Mouse (Mus musculus) cerebellum, adult 11 months (tissue): ENCODE results near the gene Dedd.
"Not testable (repeated sequence)": the region's sequence is repeated elsewhere in the genome, so short reads cannot be mapped to it uniquely, and the experiment has no call there.

Experiments used
- DNase-seq: peaks from one replicate; pipeline ENCODE4 v3.0.0; 2022

Dedd gene

DNA sequence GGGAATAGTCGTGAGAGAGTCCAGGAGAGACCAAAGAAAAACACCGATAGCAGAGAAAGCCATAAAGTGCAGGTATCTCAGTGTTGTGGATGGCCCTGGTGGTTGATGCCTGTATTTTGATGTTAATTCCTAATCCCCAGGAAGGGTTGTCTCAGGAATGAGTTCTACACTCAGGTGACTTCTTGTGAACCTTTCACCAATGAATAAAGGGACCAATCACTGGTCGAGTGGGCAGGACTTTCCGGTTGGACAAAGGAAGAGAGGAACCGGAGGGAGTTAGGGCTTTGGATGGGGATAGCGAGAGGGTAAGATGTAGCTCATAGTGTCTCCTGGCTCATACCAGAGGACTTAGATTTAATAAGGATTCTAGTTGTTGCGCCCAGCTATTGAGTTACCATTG, 9.2 kb upstream of the Dedd start:
- no peak for DNase-seq

DNA sequence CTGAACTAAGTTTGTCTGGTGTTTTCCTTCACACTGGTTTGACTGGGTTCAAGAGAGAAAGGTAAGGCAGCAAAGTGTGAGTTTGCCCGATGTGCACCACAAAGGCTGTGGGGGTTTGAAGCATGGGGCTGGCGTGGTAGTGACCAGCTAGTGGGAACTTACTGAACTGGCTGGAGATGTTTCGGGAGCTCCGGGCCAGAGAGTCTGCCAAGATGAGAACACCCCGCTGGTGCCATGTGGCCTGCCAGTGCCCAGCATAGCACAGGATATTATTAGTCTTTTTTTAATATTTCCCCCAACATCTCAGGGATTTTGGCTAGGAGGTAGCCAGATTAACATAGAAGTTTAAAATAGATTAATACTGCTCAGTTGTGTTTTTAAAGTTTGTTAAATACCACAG, 8.8 kb upstream of the Dedd start:
- peak; percentile 67 for DNase-seq

DNA sequence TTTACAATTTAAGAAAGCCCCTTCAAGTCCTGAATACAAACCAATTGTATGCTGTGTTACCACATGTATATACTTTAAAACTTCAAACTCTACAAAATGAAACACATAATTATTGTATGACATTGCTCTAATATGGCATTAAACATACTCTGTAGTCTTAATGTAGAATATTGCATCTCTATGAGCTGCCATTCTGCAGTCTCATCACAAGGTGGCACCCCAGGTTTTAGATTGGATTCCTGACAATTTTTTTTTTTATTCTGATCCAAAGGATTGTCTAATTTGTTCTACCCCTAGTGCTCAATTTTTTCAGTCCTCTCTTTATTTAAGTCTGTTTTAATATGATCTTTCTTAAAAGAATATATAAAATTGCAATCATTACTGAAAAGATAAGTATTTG, 7.5 kb upstream of the Dedd start:
- no peak for DNase-seq

DNA sequence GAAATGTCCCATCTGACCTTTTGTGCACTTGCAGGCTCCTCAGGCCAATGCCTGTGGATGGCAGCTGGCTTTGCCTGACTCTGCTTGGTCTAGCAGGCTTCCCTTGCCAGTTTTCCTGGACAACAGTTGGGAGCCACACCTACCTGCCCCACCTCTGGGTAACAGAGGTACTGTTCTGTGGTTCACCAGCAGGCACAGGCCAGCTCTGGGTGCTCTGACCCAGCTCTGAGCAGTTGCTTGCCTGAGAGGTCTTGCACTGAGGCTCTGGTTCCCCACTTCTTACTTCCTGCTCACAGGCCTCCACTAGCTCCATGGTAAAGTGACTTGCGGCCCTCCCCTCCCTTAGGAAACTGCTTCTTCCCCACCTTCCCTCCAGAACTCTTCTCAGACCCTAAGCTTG, 6.9 kb upstream of the Dedd start:
- no peak for DNase-seq

DNA sequence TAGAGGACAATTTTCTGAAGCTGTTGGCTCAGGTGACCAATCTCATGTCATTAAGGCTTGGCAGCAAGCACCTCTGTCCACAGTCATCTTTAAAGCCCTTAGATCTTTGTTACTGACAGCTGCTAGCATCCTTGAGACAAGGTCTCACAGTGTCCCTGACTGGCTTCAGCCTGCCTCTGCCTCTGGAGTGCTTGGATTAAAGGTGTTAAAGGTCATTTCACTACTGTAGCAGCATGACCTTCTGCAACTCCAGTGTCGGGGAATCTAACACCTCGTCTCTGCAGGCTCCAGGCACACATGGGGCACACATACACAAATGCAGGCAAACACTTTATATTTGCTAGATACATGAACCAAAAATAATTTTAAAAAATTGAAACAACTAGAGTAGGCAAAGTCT, 3.4 kb upstream of the Dedd start:
- DNase-seq, result no peak

DNA sequence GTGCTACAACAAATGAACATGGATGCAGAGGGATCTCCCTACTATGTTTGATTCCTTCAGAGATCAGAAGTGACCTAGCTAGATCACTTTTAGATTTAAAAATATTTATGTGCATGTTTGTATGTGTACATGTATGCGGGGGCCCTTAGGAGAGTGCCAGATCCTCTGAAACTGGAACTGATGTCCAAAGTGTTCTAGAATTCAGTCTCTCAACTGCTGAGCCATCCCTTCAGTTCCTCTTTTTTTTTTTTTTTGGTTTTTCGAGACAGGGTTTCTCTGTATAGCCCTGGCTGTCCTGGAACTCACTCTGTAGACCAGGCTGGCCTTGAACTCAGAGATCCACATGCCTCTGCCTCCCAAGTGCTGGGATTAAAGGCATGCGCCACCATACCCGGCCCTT, 2.4 kb upstream of the Dedd start:
- DNase-seq, result not testable (repeated sequence)

DNA sequence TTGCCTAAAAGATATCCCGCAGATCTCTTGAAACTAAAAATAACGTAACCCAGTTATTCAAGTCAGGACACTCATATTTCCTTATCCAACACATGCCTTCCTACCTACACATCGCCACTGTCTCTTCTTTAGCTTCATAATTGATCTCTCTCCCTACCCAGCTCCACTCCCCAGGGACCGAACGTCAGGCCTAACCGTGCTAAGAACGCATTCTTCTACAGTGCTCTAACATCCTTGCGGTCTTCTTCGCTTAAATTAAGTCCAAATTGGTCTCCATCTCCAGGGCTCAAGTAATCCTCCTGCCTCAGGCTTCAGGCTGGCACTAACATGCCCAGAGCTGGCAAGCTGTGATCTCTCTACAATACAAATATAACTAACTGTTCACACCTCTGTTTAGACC, 701 bp upstream of the Dedd start:
- no peak for DNase-seq

DNA sequence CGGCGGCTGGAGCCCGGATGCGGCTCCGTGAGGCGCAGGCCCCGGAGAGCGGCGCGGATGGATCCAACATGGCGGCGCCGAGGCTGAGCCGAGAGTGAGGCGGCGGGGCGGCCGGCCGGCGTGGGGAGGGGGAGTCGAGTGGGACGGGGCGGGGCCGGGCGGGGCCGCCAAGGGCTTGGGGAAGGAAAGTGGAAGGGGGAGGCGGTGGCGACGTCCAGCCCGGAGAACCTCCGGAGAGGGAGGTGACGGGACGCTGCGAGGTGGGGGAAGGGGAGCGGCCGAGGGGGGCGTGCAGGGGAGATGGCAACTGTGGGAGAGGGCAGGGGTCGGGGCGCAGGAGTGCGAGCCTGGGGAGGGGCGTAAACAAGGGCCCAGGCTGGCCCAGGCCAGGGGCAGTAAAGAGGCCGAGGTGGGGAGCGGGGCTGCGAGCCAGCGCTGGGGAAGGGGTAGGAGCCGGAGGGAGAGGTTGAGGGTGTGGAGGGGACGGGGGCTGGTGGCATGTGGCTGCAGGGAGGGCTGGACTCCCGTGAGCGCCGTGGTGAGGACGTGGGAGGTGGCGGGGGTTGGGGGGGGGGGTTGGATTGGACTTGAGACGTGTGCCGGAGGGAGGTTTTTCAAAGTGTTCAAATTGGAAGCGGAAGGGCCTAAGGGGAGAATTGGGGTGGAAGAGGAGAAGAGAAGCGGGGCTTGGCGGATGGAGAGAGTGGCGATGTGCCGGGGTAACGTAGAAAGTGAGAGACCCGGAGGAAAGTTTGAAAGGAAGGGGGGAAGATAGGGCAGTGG, 679 bp downstream of the Dedd start:
- peak; percentile 71 for DNase-seq

DNA sequence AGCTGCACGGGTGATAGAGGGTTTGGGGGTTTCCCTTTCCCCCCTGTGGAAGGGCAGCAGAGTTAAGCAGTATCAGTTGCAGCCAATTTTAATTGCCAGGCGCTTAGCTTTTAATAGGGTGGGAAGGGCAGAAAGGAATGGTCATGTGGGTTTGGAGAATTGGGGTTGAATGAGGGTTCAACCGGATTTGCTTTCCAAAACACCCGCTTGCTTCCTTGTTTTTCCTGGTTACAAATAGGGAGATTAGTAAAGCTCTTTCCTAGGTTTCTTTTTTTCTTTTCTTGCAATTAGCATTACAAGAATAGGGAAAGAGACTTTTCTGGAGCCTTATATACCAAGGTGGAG, 1.2 kb downstream of the Dedd start:
- no peak for DNase-seq

DNA sequence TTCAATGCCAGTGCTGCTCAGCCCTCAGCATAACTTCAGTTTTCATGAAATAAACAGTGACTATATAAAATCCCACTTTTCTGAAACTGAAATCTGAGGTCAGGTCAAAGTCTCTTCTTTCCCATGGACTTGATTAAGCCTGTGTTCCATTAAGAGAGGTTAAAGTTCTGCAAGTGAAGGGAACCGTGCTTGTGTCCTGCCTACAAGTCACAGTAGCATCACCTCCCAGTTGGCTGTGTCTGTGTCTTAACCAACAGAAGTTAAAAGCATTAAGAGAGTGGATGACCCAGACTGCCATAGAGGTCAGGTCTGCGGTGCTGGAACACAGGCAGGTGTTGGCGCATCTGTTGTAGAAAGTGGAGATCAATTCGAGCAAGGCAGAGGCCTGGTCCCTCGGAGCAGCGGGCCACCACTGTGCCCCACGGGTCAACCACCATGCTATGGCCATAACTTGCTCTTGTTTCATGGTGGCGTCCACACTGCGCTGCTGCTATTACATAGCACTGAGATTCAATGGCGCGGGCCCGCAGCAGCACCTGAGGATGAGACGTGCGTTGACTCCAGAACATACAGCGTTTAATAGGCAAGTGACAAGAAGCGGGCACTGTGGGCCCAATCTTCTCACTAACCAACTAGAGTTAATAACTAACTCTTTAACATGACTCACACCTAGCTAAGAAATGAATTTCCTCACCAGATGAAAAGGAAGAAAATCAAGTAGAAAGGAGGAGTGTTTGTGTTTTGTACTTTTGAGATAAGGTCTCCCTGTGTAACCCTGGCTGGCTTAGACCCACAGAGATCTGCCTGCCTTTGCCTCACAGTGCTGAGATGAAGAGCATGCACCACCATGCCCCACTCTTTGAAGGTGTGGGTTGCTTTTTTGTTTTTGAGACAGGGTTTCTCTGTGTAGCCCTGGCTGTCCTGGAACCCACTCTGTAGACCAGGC, 13.6 kb downstream of the Dedd start:
- DNase-seq, result no peak

DNA sequence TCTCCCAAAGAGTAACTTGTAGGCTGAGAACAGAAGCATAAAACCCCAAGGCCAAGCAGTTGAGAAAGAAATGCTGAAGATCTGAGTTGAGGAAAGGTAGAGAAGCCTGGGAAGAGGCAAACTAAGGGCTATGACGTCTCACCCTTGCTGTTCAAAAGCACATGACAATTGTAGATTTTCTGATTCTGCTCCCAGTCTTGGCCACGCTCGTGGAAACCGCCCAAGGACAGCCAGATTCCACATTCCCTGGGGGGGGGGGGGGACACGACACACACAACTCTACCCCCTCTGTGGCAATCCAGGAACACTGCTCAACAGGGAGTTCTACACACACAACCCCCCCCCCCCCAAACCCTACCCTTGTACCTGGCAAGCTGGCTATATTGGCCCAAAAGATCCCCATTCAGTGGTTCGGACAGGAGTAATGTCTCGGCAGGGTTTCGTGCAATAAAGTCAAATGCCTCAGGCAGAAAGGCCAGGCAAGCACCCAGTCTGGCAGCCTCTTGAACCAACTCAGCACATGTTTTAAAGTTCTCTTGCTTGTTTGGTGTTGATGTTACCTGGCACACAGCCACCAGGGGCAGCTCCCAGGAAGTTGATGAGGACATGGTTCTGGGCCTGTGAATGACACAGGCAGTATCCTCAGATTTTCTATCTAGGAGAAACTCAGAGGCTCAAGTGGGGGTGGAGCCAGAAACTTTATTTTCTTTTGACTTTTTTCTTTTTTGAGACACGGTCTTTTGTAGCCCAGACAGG, 15.2 kb downstream of the Dedd start:
- no peak for DNase-seq

DNA sequence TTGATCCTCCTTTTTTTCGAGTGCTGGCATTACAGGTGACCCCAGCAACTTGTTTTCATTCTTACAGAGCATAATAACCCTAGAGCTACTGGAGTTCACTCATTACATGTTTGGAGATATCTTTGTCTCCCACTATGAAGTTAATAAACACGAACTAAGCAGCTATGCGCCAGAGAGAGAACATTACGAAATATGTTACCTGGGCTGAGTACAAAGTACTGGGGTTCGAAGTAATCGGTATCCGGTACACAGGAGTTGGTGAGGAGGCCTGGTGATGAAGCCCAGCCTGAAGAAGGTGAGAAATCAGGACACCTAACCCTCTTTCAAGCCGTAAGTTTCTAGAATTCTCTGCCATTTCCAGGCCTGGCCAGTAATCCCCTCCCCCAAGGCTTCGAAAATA, 15.8 kb downstream of the Dedd start:
- DNase-seq, result no peak

DNA sequence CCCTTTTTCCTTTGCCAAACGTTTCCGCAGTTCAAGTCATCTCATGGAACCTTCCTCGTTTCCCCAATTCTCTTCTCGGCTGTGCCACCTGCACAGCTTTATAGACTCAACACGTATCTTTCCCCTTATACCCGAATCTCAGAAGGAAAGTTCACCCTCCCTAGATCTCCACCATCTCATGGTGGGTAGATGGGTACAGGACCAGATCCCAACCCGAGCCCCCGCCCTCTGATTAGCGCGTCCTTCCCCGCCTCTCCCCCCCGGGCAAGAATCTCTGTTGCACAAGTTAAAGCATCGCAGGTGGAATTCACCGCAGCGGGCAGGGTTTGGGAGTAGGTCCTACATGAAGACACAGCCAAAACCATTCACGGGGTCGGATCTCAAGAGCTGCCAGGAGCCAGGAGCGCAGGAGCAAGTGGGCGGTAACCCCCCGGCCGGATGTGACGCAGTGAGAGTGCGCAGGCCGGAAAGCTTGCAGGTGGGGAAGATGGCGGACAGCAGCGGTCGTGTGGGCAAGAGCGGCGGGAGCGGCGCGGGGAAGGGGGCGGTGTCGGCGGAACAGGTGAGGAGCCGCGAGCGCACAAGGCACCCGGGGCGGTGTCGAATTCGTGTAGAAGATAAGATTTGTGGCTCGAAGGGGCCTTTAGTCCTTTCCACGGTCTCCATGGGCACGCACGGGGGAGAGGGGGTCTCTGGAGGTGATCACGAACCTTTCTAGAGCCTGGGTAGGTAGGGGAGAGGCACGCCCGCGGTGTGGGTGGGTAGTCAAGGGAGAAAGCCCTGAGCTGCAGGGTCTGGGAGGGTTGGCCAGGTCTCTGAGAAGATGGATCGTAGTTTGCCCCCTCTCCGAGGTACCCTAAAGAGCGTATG, 16.5 kb downstream of the Dedd start, which contains the start of the genes Nit1 and Pfdn2:
TSS of gene Nit1 (minus strand) at position 422 of the 870 bp plus-strand sequence.
TSS of gene Pfdn2 (plus strand) at position 446 of the 870 bp plus-strand sequence.
- peak; percentile 84 for DNase-seq

DNA sequence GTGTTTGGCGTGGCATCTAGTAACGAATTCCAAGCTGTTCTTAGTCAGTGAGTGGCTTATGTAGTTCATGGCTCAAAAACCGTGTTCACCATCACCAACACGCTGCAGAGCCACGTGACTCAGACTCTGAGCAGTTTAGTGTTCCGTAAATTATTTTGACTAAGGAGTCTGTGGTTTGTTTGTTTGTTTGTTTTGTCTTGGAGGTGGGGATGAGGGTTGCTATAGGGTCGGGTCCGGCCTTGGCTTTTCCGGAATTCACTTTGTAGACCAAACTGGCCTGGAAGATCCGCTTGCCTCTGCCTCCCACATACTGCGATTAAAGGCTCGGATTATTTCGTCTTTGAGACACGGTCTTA, 17.1 kb downstream of the Dedd start:
- DNase-seq, result no peak

DNA sequence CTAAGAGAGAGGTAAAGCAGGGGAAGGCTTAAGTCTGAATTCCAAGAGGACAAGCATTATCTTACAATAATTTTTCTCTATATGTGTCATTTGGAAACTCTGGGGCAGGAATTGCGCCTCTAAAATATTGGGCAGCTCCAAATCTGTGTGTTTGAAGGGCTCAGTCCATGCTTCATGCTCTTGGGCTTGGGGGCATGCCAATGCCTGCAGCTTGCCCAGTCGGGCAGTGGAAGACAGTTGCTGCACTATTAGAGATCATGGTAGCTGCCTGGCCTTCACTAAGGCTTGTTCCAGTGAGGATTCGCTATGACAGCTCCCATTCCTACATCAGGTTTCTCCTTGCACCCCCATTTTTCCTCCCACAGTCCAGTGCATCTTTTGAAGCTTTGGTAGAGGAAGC, 19.7 kb downstream of the Dedd start:
- no peak for DNase-seq

DNA sequence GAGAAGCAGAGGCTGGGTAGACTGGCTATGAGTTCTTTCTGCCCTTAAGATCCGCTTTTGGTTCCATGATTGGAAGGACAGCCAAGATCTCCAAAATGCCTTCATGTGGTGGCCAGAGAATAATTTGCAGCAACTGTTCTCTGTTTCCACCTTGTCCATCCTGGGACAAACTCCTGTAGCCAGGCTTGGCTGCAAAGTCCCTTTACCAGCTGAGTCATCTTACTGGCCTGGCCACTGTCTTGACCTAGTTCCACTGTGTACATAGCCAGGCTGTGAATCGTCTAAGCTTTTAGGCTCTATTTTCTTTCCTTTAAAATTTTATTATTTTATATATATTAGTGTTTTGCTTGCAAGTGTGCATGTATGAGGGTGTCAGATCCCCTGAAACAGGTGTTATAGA, 20.3 kb downstream of the Dedd start:
- DNase-seq, result no peak

DNA sequence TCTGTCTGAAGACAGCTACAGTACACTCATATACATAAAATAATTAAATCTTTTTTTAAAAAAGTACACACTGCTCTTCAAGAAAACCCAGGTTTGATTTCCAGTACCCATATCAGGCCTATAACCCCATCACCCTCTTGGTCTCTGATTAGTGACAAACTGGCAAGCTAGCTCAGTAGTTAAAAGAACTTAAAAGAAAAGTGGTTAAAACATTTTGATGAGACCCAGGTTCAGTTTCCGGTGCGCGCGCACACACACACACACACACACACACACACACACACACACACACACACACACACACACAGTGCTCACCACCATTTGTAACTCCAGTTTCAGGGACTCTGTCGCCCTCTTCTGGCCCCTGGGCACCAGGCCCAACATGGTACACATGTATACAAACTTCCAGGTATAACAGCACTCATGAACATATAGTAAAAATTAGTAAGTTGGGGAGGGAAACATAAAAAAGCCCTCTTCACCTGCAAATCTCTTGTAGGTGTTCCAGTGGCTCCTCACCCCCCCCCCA, 26.9 kb downstream of the Dedd start:
- no peak for DNase-seq

DNA sequence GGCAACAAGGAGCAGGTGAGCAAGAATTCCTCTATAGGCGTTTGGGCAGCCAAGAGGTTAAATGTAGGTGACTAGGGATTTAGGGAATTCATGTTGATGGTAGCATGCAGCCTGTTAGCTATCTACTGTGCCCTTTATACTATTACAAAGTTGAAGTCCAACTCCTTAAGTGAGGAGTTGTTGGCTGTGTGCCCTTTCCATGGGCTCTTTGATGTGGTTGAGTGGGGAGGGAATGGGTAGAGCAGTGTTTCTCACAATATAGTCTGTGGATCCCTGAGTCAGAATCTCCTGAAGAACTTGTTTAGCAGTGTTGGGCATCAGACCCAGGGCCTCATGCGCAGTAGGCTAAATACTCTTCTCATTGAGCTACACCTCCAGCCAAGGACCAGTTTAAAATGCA, 27.9 kb downstream of the Dedd start:
- no peak for DNase-seq

DNA sequence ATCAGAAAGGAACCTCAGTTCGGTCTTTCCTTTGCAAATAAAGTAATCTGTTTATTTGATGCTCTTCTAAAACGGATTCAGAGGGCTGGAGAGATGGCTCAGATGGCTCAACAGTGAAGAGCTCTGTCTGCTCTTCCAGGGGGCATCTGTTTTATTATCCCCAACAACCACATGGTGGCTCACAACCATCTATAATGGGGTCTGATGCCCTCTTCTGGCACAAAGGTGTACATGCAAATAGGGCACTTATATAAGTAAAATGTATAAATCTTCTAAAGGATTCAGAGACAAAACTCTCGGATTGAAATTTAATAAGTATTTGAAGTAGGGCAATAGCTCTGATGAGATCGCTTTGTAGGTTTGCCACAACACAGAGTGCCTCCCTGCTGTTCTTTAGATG, 29.5 kb downstream of the Dedd start:
- DNase-seq, result no peak

DNA sequence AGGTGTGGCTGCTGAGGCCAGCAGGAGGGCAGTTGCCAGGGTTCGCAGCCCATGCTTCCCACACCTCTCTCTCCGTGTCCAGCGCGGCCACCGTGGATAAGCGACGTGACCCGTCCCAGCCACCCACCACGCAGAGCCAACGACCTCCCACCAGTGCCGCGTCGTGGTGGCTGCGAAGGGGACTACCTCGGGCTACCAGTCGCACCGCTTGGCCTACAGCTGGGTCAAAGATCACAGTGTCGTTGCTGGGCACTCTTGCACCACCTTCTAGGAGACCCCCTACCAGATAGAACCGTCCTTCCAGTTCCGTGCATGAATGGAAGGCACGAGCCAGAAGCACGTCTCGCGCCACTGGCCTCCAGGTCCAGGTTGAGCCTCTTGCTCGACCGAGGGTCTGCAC, 31.3 kb downstream of the Dedd start:
- peak; percentile 48 for DNase-seq

DNA sequence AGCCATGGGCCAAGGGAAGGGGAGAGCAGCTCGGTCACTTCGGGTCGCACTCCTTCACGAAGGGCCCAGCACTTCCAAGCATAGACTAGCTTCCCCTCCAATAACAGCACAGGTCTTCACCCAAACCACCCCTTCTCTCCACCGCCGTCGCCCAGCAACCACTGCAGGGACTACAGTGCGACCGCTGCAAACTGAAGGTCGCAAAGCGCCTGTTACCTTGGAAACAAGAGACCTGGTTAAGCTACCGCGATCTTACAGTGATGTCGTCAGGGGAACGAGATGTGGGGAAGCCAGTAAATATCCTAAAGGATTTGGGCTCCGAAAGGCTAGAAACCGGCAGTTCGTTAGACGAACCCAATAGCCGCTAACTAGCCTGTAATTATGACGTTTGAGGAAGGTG, 31.7 kb downstream of the Dedd start, which contains the start of gene Klhdc9:
TSS of gene Klhdc9 (minus strand) at position 143 of the 400 bp plus-strand sequence.
- DNase-seq, result peak; percentile 80
